Comparison of ENCODE assay signal across 29 mouse cellular contexts in genomic region chr10:43964943-43965342, GRCm38 (mm10).
A peak's percentile ranks its signal among the peaks of the same experiment; 100 is the strongest.
DNase-seq lines count a peak whose midpoint lies in the region; ATAC-seq and TF ChIP-seq lines count a peak whose summit lies in the region.
"Had no signal": no experiment of that assay in that cellular context is flagged by ENCODE, and none has a peak within 500 bp of the region (broad histone marks: within the 10 kb centered on the region; RNA-seq: fewer than 3 reads in every experiment).

No protein-coding gene starts in this region.

- 38% methylated on average over 2 of the region's 2 CpGs for WGBS in forebrain, embryonic 16.5 days
- 70% methylated on average over 2 of the region's 2 CpGs for WGBS in forebrain, embryonic 12.5 days
- WGBS in kidney, adult 2 months: 73% methylated on average over 2 of the region's 2 CpGs

- no peaks in the 10 kb centered on the region for H3K9me3 ChIP-seq in forebrain, embryonic 16.5 days (ENCODE audit: control insufficient read depth, low read length)
- no peaks in the 10 kb centered on the region for H3K9me3 ChIP-seq in forebrain, embryonic 12.5 days
- H3K9me3 ChIP-seq: hindbrain, embryonic 13.5 days; liver, embryonic 12.5 days; neural tube, embryonic 12.5 days had no signal

- H3K9ac ChIP-seq in forebrain, embryonic 16.5 days (replicated peaks; ENCODE audit: low read depth, low read length): no peak overlapping the region
- no peak overlapping the region for H3K9ac ChIP-seq in forebrain, embryonic 12.5 days
- H3K9ac ChIP-seq: hindbrain, embryonic 13.5 days; liver, embryonic 12.5 days; liver, postnatal 0 days; neural tube, embryonic 12.5 days had no signal

- no peak overlapping the region for H3K4me3 ChIP-seq in forebrain, embryonic 16.5 days (replicated peaks; ENCODE audit: low read length)
- H3K4me3 ChIP-seq in forebrain, embryonic 12.5 days (replicated peaks): no peak overlapping the region
- no peak overlapping the region for H3K4me3 ChIP-seq in kidney, adult 2 months (ENCODE audit: insufficient read depth, low read depth, low read length)
- H3K4me3 ChIP-seq: gastrocnemius, adult 2 months; hindbrain, embryonic 13.5 days; liver, embryonic 12.5 days; myocyte; neural tube, embryonic 12.5 days had no signal

- no peak for TF ChIP-seq CTCF in brain, embryonic 14.5 days (IDR thresholded peaks at IDR 0.05; ENCODE audit: borderline replicate concordance, extremely low read depth, insufficient read depth, insufficient read length)
- no peak for TF ChIP-seq CTCF in kidney, adult 2 months (conservative IDR thresholded peaks at IDR 0.05; ENCODE audit: insufficient read depth, insufficient read length, low read depth, low read length)

- intact Hi-C loops in left cerebral cortex, postnatal 14 days (cut with DNase I): no loop called here
- intact Hi-C loops in left cerebral cortex, postnatal 4 days (cut with DNase I): no loop called here

- H3K4me1 ChIP-seq in forebrain, embryonic 16.5 days (replicated peaks; ENCODE audit: control insufficient read depth, insufficient read depth, low read length): 0 out of 2 replicates have a peak, but pooled peaks cover 3% of the 10 kb centered on the region
- no peaks in the 10 kb centered on the region for H3K4me1 ChIP-seq in forebrain, embryonic 12.5 days
- H3K4me1 ChIP-seq in kidney, adult 2 months (ENCODE audit: control insufficient read depth, insufficient read depth, low read length): peaks cover 4% of the 10 kb centered on the region; the same call in 1 of the 2 replicates
- H3K4me1 ChIP-seq: hindbrain, embryonic 13.5 days; liver, embryonic 12.5 days; neural tube, embryonic 12.5 days had no signal

- peak; percentile 81 for ATAC-seq in forebrain, embryonic 16.5 days
- ATAC-seq in forebrain, embryonic 12.5 days (ENCODE audit: low FRiP score): no peak
- ATAC-seq: intestine, embryonic 16.5 days; liver, embryonic 12.5 days; liver, postnatal 0 days; Patski had no signal

- no peak overlapping the region for H3K27ac ChIP-seq in forebrain, embryonic 16.5 days (ENCODE audit: low read length)
- no peak overlapping the region for H3K27ac ChIP-seq in forebrain, embryonic 12.5 days
- no peak overlapping the region for H3K27ac ChIP-seq in kidney, adult 2 months (ENCODE audit: insufficient read depth, low read depth, low read length)
- H3K27ac ChIP-seq: gastrocnemius, adult 2 months; hindbrain, embryonic 13.5 days; liver, embryonic 12.5 days; neural tube, embryonic 12.5 days had no signal

- DNase-seq in left cerebral cortex, postnatal 14 days (ENCODE audit: low spot score in 2 of 2): peak; percentile 17 to 21
- no peak for DNase-seq in left cerebral cortex, postnatal 4 days
- peak; percentile 60 for DNase-seq in brain, embryonic 14.5 days (ENCODE audit: low read depth)
- peak; percentile 78 for DNase-seq in layer of hippocampus, adult 9-11 months
- no peak for DNase-seq in adrenal gland, postnatal 14 days
- DNase-seq in kidney, adult 2 months: no peak
- DNase-seq: adrenal gland, postnatal 25 days; cerebellum, adult 9-10 months; cerebellum, postnatal 36 days; gastrocnemius, adult 2 months; gastrocnemius, postnatal 36 days; heart, adult 18-20 months; heart, postnatal 36 days; kidney, adult 9 months; kidney, postnatal 10 days; liver, postnatal 0 days; lung, postnatal 36 days; spleen, adult 18-20 months; thymus, postnatal 25 days had no signal

- no peak for TF ChIP-seq POLR2A in brain, embryonic 14.5 days (IDR thresholded peaks at IDR 0.05; ENCODE audit: borderline replicate concordance, extremely low read depth, insufficient read depth, insufficient read length, poor library complexity, severe bottlenecking)
- no peak for TF ChIP-seq POLR2A in kidney, adult 2 months (IDR thresholded peaks at IDR 0.05; ENCODE audit: low read depth, low read length)

- H3K4me2 ChIP-seq in forebrain, embryonic 16.5 days (ENCODE audit: low read length): no peak overlapping the region
- no peak overlapping the region for H3K4me2 ChIP-seq in forebrain, embryonic 12.5 days
- H3K4me2 ChIP-seq: heart, embryonic 11.5 days; hindbrain, embryonic 13.5 days; liver, embryonic 12.5 days; midbrain, embryonic 11.5 days; neural tube, embryonic 12.5 days had no signal

- no peaks in the 10 kb centered on the region for H3K27me3 ChIP-seq in forebrain, embryonic 16.5 days (replicated peaks; ENCODE audit: control insufficient read depth, insufficient read depth, low read length)
- no peaks in the 10 kb centered on the region for H3K27me3 ChIP-seq in forebrain, embryonic 12.5 days
- no peaks in the 10 kb centered on the region for H3K27me3 ChIP-seq in kidney, adult 2 months (replicated peaks; ENCODE audit: control insufficient read depth, insufficient read depth, low read length)
- H3K27me3 ChIP-seq: hindbrain, embryonic 13.5 days; liver, embryonic 12.5 days; neural tube, embryonic 12.5 days; Patski had no signal

- no peaks in the 10 kb centered on the region for H3K36me3 ChIP-seq in forebrain, embryonic 16.5 days (ENCODE audit: control insufficient read depth, insufficient read depth)
- H3K36me3 ChIP-seq in forebrain, embryonic 12.5 days (replicated peaks): no peaks in the 10 kb centered on the region
- H3K36me3 ChIP-seq in kidney, adult 2 months (ENCODE audit: control insufficient read depth, insufficient read depth, low read length): no peaks in the 10 kb centered on the region
- H3K36me3 ChIP-seq: hindbrain, embryonic 13.5 days; liver, embryonic 12.5 days; neural tube, embryonic 12.5 days had no signal

Comparison
In these comparisons a context has a peak if more than half of its experiments do, and no peak if none do; other contexts are left out.
1. DNase-seq: peak in left cerebral cortex, postnatal 14 days (2 of 2), brain, embryonic 14.5 days (single experiment) and layer of hippocampus, adult 9-11 months (single experiment); none in left cerebral cortex, postnatal 4 days (single experiment), adrenal gland, postnatal 14 days (single experiment) and kidney, adult 2 months (single experiment).